Mouse (Mus musculus) lung, postnatal 14 days (tissue): ENCODE measurements around the gene Parp11.

ENCODE experiments used
- DNase-seq: peaks from one replicate; pipeline ENCODE4 v3.0.0; 2021

Parp11 gene

GRCm38 (mm10) chr6:127449531-127450422, 3.1 kb downstream of the Parp11 start:
- no peak for DNase-seq

- DNase-seq = peak; percentile 93
Observed at GRCm38 (mm10) chr6:127453407-127454343, 7.0 kb downstream of the Parp11 start.

GRCm38 (mm10) chr6:127454344-127454707, 7.7 kb downstream of the Parp11 start:
- no peak for DNase-seq

GRCm38 (mm10) chr6:127454809-127455208, 8.2 kb downstream of the Parp11 start:
- DNase-seq = no peak

- no peak for DNase-seq
Observed at GRCm38 (mm10) chr6:127455440-127455839, 8.8 kb downstream of the Parp11 start.

- DNase-seq = no peak
Observed at GRCm38 (mm10) chr6:127456769-127457168, 10.1 kb downstream of the Parp11 start.

GRCm38 (mm10) chr6:127459776-127460175, 13.1 kb downstream of the Parp11 start:
- no peak for DNase-seq

- no peak for DNase-seq
Observed at GRCm38 (mm10) chr6:127461491-127461890, 14.9 kb downstream of the Parp11 start.

GRCm38 (mm10) chr6:127462251-127462650, 15.6 kb downstream of the Parp11 start:
- no peak for DNase-seq

GRCm38 (mm10) chr6:127463273-127464001, 16.8 kb downstream of the Parp11 start:
- DNase-seq = no peak

GRCm38 (mm10) chr6:127464523-127464922, 17.9 kb downstream of the Parp11 start:
- no peak for DNase-seq

- no peak for DNase-seq
Observed at GRCm38 (mm10) chr6:127466749-127467310, 20.2 kb downstream of the Parp11 start.

- no peak for DNase-seq
Observed at GRCm38 (mm10) chr6:127472078-127472477, 25.4 kb downstream of the Parp11 start.

GRCm38 (mm10) chr6:127473961-127474360, 27.3 kb downstream of the Parp11 start:
- DNase-seq = no peak

- no peak for DNase-seq
Observed at GRCm38 (mm10) chr6:127475231-127475630, 28.6 kb downstream of the Parp11 start.

GRCm38 (mm10) chr6:127491046-127491445, 44.4 kb downstream of the Parp11 start:
- DNase-seq = no peak

GRCm38 (mm10) chr6:127492561-127492960, 45.9 kb downstream of the Parp11 start:
- DNase-seq = no peak

GRCm38 (mm10) chr6:127493750-127494149, 47.1 kb downstream of the Parp11 start:
- no peak for DNase-seq

- no peak for DNase-seq
Observed at GRCm38 (mm10) chr6:127494357-127494756, 47.7 kb downstream of the Parp11 start.

GRCm38 (mm10) chr6:127495251-127495650, 48.6 kb downstream of the Parp11 start:
- DNase-seq = no peak

GRCm38 (mm10) chr6:127495876-127496275, 49.2 kb downstream of the Parp11 start:
- no peak for DNase-seq

- DNase-seq = no peak
Observed at GRCm38 (mm10) chr6:127496841-127497656, 50.4 kb downstream of the Parp11 start.
